Mouse (Mus musculus) MEL-GATA-1-ER (cell line): ENCODE measurements at regions not wholly inside any gene's neighbourhood (a gene's known extent, or its start where the extent isn't known, plus 50 kb on each side); places are given as distances from the start of the nearest gene placed in this dataset.

ENCODE experiments used
- DNase-seq: peaks from one replicate; pipeline ENCODE4 v3.0.0-alpha.2; 2012; ENCODE audit warnings: low read depth; ENCODE audit errors: extremely low read depth

GRCm38 (mm10) chr7:115290801-115291417, 547.4 kb downstream of the Insc start:
- no peak for DNase-seq

GRCm38 (mm10) chr7:115294655-115295230, 551.2 kb downstream of the Insc start:
- DNase-seq = no peak

GRCm38 (mm10) chr7:115300241-115300640, 556.7 kb downstream of the Insc start:
- DNase-seq = no peak

- DNase-seq = no peak
These were observed 564.9 kb downstream of the Insc start for GRCm38 (mm10) chr7:115308377-115308776.

GRCm38 (mm10) chr7:115310400-115311225, 567.1 kb downstream of the Insc start:
- no peak for DNase-seq

- no peak for DNase-seq
These were observed 576.0 kb downstream of the Insc start for GRCm38 (mm10) chr7:115319504-115319903.

- DNase-seq = no peak
These were observed 579.5 kb downstream of the Insc start for GRCm38 (mm10) chr7:115322989-115323388.

GRCm38 (mm10) chr7:115328300-115328699, 584.8 kb downstream of the Insc start:
- DNase-seq = no peak

GRCm38 (mm10) chr7:115331698-115332097, 588.2 kb downstream of the Insc start:
- no peak for DNase-seq

GRCm38 (mm10) chr7:115333046-115333577, 589.6 kb downstream of the Insc start:
- DNase-seq = no peak

- no peak for DNase-seq
These were observed 591.6 kb downstream of the Insc start for GRCm38 (mm10) chr7:115335051-115335450.

- no peak for DNase-seq
These were observed 596.7 kb downstream of the Insc start for GRCm38 (mm10) chr7:115340155-115340554.

GRCm38 (mm10) chr7:115341007-115341406, 597.5 kb downstream of the Insc start:
- no peak for DNase-seq

GRCm38 (mm10) chr7:115345749-115346148, 602.3 kb downstream of the Insc start:
- no peak for DNase-seq

GRCm38 (mm10) chr7:115358711-115359110, 615.2 kb downstream of the Insc start:
- no peak for DNase-seq

GRCm38 (mm10) chr7:115360142-115360541, 616.6 kb downstream of the Insc start:
- no peak for DNase-seq

- no peak for DNase-seq
These were observed 618.6 kb downstream of the Insc start for GRCm38 (mm10) chr7:115362117-115362516.

GRCm38 (mm10) chr7:115366910-115367309, 623.4 kb downstream of the Insc start:
- DNase-seq = no peak

- DNase-seq = no peak
These were observed 627.6 kb downstream of the Insc start for GRCm38 (mm10) chr7:115371143-115371542.

- DNase-seq = no peak
These were observed 629.4 kb downstream of the Insc start for GRCm38 (mm10) chr7:115372921-115373320.

- no peak for DNase-seq
These were observed 630.5 kb downstream of the Insc start for GRCm38 (mm10) chr7:115373781-115374533.
